Mouse (Mus musculus): Measurements from ENCODE around the gene Gstp3.

GRCm38 (mm10) chr19:4100718-4101261 is 41.4 kb upstream of the Gstp3 start:
- TF ChIP-seq CTCF (IDR thresholded peaks at IDR 0.05) (no peak), POLR2A (IDR thresholded peaks at IDR 0.05; ENCODE audit: insufficient read depth, low read depth, low read length) (no peak)

Data from heart, adult 2 months (tissue).